Mouse (Mus musculus): ENCODE measurements at regions not wholly inside any gene's neighbourhood (a gene's known extent, or its start where the extent isn't known, plus 50 kb on each side); places are given as distances from the start of the nearest gene placed in this dataset.

- no peak for DNase-seq (ENCODE audit: low spot score in 2 of 2)
These were observed 398.1 kb downstream of the Pdcd6ip start for GRCm38 (mm10) chr9:113309707-113310574.

GRCm38 (mm10) chr9:113305761-113306160 lies 402.3 kb downstream of the Pdcd6ip start:
- DNase-seq (ENCODE audit: low spot score in 2 of 2) = no peak

DNA sequence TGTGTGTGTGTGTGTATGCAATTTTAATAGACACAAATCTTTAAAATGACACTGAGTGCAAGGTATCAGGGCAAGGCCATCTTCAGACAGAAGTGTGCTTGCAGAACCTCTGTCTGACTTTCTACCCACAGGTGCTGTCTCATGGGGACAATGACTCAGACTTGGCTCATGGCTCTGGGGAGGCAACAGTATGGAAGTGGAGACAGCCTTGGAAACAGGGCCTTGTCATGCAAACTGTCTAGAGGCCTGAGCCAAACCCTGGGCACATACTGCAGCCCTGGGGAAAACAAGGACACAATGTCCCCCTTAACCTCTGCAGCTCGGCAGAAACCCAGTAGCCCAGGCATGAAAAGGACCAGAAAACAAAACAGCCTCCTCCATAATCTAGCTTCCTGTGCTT lies 405.6 kb downstream of the Pdcd6ip start:
- peak in 1 of 2 experiments; percentile 15 for DNase-seq (ENCODE audit: low spot score in 2 of 2)

- no peak for DNase-seq (ENCODE audit: low spot score in 2 of 2)
These were observed 407.2 kb downstream of the Pdcd6ip start for GRCm38 (mm10) chr9:113300846-113301245.

GRCm38 (mm10) chr9:113299900-113300299 lies 408.2 kb downstream of the Pdcd6ip start:
- DNase-seq (ENCODE audit: low spot score in 2 of 2) = no peak

GRCm38 (mm10) chr9:113295850-113296467 lies 412.1 kb downstream of the Pdcd6ip start:
- no peak for DNase-seq (ENCODE audit: low spot score in 2 of 2)

- DNase-seq (ENCODE audit: low spot score in 2 of 2) = no peak
These were observed 420.7 kb downstream of the Pdcd6ip start for GRCm38 (mm10) chr9:113287397-113287796.

GRCm38 (mm10) chr9:113283244-113283643 lies 424.8 kb downstream of the Pdcd6ip start:
- no peak for DNase-seq (ENCODE audit: low spot score in 2 of 2)

- DNase-seq (ENCODE audit: low spot score in 2 of 2) = no peak
These were observed 437.5 kb downstream of the Pdcd6ip start for GRCm38 (mm10) chr9:113270595-113270994.

GRCm38 (mm10) chr9:113267696-113268095 lies 440.4 kb downstream of the Pdcd6ip start:
- DNase-seq (ENCODE audit: low spot score in 2 of 2) = no peak

- no peak for DNase-seq (ENCODE audit: low spot score in 2 of 2)
These were observed 444.4 kb downstream of the Pdcd6ip start for GRCm38 (mm10) chr9:113263636-113264035.

DNA sequence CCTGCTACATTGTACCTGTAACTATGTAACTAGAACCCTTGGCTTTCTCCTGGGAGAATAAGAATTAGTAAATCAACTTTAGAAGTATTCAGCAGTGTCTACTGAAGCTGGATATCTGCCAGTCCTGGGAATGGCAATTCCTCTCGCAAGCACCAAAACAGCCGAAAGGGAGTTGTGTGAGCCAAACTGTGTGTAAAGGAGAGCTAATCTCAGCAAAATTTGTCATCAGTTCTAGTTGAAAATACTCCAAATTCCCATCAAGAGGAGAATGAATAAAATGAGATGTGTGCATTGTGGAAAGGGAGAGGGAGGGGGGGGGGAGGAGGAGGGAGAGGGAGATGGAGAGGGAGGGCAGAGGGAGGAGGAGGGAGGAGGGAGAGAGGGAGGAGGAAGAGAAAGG lies 447.8 kb downstream of the Pdcd6ip start:
- DNase-seq (ENCODE audit: low spot score in 2 of 2) = no peak

DNA sequence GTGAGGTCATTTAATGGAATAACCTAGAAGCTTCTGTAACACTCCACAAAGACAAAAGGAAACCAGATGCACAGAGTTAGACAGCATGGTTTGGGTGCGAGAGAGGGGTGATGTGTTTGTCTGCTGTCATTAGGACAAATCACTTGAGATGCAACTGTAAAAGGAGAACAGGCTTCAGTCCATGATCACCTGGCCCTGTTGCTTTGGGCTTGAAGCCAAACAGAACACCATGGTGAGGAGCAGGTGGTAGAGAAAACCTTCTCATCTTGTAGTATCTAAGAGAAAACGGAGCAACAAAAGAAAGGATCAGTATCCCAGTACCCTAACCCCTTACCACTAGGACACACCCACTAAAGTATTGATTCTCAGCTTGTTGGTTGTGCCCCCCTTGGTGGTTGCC lies 449.5 kb downstream of the Pdcd6ip start:
- no peak for DNase-seq (ENCODE audit: low spot score in 2 of 2)

DNA sequence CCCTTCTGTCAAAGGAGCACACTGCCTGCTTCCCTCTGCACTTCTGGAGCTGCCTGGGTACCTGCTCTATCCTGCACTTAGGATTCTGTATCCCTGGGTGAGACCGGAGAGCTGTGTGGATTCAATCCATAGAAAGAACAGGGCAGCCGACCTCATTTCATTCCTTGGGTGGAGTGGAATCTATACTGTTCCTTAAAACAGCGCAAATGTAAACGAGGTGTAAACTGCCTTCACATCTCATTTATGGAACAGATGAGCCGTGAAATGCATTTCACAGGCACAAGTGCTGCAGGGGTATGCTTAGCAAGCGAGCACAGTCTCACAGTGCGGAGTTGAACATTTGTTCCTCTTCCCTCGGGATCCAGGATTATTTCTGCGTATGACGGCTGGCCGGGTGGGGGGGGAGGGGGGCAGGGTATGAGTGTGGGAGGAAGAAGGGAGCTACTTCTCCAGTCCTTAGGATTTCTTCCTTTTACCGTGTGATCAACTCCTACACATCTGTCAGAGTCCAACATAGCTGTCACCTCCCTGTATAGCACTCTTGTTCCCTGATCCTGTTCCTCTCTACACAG lies 459.3 kb downstream of the Pdcd6ip start:
- no peak for DNase-seq (ENCODE audit: low spot score in 2 of 2)

DNA sequence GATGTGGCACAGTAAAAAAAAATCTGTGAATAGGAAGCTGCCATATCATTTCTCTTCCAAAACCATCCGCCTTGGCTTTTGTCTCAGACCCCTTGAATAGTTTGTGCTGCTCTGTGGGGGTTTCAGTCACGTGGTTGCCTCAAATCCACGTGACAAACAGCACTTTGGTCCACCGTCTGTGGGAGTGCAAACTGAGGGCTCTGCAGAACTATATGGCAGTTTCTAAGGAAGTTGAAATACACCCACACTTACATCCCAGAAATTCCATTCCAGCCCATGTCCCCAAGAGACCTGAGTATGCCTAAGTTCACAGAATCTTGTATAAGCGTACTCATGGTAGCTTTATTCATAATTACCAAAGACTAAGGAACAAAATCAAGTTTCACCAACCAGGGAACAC lies 460.1 kb downstream of the Pdcd6ip start:
- DNase-seq (ENCODE audit: low spot score in 2 of 2) = no peak

- DNase-seq (ENCODE audit: low spot score in 2 of 2) = no peak
These were observed 464.2 kb downstream of the Pdcd6ip start for GRCm38 (mm10) chr9:113243870-113244269.

DNA sequence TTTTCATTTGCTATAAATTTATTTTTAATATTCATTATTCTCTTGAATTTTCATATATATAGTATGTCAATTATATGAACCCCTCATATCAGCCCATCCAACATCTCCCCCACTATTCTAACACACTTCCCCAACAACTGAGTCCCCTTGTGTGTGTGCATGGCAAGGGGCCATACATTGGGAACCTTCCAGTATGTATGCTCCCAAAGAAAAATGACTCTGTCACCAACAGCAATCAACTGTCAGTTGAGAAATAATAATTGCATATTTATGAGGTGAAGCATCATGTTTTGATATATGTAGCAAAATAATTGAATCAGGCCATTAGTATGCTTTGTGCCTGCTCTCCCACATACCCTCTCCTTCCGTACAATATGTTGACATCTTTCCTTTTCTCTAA lies 474.7 kb downstream of the Pdcd6ip start:
- no peak for DNase-seq (ENCODE audit: low spot score in 2 of 2)

DNA sequence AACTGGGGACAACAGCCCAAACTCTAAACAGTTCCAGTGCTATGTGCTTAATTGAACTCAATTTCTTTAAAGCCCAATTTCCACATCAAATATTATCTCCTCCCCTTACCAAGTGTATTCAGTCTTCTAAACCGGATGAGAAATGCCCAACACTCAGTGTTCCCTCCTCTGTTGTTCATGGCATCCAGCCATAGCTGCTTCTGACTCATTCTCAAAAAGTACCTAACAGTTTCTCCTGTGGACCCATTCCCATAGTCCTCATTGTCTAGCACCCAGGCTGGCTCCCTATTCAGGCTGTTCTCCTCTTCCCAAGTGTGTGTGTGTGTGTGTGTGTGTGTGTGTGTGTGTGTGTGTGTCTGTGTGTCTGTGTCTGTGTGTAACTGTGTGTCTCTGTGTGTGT lies 478.7 kb downstream of the Pdcd6ip start:
- no peak for DNase-seq (ENCODE audit: low spot score in 2 of 2)

DNA sequence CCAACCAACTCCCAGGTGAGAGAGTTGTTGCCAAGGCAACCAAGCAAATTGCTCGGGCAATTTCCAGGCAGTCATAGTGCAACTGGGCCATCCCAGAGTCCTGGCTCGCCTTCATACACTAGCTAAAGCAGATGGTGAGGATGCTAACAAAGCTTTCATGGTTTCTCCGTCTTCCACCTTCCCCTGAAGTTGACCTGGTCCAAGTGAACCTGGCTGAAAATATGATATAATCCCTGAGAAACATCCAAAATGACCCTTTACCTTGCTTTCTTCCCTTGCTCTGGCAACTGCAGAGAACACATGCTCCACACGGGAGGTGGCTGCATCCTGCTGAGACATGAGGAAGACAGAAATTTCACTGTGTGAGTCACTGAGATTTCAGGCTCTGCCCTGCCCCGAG lies 494.1 kb downstream of the Pdcd6ip start:
- no peak for DNase-seq (ENCODE audit: low spot score in 2 of 2)

DNA sequence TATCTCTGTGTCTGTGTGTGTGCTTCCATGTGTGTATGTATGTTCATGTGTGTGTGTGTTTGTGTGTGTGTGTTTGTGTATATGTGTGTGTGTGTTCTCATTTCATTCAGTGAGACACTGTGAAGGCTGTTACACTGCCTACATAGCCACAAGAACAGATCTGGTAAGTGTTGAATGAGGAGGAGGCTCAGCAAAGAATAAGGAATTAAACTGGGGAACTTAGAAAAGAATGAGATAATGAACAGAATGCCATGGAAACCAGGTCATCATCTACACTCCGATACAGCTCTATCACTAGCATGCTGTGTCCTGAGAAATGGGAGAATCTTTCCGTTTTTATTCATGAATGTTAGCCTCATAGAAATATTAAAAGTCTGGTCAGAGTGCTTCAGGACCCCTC lies 495.7 kb downstream of the Pdcd6ip start:
- no peak for DNase-seq (ENCODE audit: low spot score in 2 of 2)

GRCm38 (mm10) chr9:113208181-113208580 lies 499.9 kb downstream of the Pdcd6ip start:
- DNase-seq (ENCODE audit: low spot score in 2 of 2) = no peak

GRCm38 (mm10) chr9:113199241-113199640 lies 508.8 kb downstream of the Pdcd6ip start:
- no peak for DNase-seq (ENCODE audit: low spot score in 2 of 2)
